Mouse (Mus musculus) limb, embryonic 11.5 days (tissue): ENCODE measurements around the gene Pde6h. TPM values are rescaled to one million over a fixed set of nuclear protein-coding genes. Genes with fewer than 3 reads are reported as not detected.

Experiments
- ATAC-seq: fragments of 200-750 bp; cut with Nextera tagmentation; 2 replicates; pipeline ENCODE4 v1.8.0; 2017; ENCODE audit warnings: low read depth; ENCODE audit not compliant: insufficient number of reproducible peaks, low FRiP score, low TSS enrichment
- DNase-seq: peaks from one replicate; pipeline ENCODE4 v3.0.0-alpha.2; 2015; ENCODE audit warnings: low spot score
- H3K27ac ChIP-seq: fragments of 300-500 bp; sonication (generic); replicated peaks from 2 replicates; pipeline ENCODE4 v1.5.1; 2014; ENCODE audit warnings: low read depth, mild to moderate bottlenecking, low read length
- H3K27me3 ChIP-seq: fragments of 300-500 bp; sonication (generic); 2 replicates; pipeline ENCODE4 v1.6.1; 2014; ENCODE audit warnings: mild to moderate bottlenecking, low read length, mixed read lengths; ENCODE audit not compliant: control insufficient read depth, insufficient read depth
- H3K36me3 ChIP-seq: fragments of 300-500 bp; sonication (generic); 2 replicates; pipeline ENCODE4 v1.6.1; 2014; ENCODE audit warnings: mild to moderate bottlenecking, low read length, moderate library complexity, mixed read lengths; ENCODE audit not compliant: control insufficient read depth, insufficient read depth
- H3K4me1 ChIP-seq: fragments of 300-500 bp; sonication (generic); 2 replicates; pipeline ENCODE4 v1.6.1; 2014; ENCODE audit warnings: low read length, mixed read lengths; ENCODE audit not compliant: control insufficient read depth, insufficient read depth
- H3K4me2 ChIP-seq: fragments of 300-500 bp; sonication (generic); 2 replicates; pipeline ENCODE4 v1.6.1; 2014; ENCODE audit warnings: low read depth, mild to moderate bottlenecking, moderate library complexity; ENCODE audit not compliant: severe bottlenecking
- H3K4me3 ChIP-seq: fragments of 300-500 bp; sonication (generic); 2 replicates; pipeline ENCODE4 v1.5.1; 2014; ENCODE audit warnings: low read depth, low read length
- H3K9ac ChIP-seq: fragments of 300-500 bp; sonication (generic); 2 replicates; pipeline ENCODE4 v1.6.1; 2014; ENCODE audit warnings: mild to moderate bottlenecking, low read length
- H3K9me3 ChIP-seq: fragments of 300-500 bp; sonication (generic); 2 replicates; pipeline ENCODE4 v1.6.1; 2016; ENCODE audit warnings: low read length; ENCODE audit not compliant: control insufficient read depth
- WGBS: fragments of 180-500 bp; shearing (Covaris S2); extraction: QIAGEN DNeasy Blood & Tissue Kit; methylation state at CpG from one replicate; pipeline ENCODE4 v1.1.7; 2014; 5-methylcytosine and 5-hydroxymethylcytosine counted together
- polyA plus RNA-seq: library from polyadenylated mRNA; unstranded; fragments of >200 nt; fragmentation: Nextera tagmentation; extraction: Ambion mirVana; gene quantifications from 2 replicates; pipeline ENCODE4 v1.2.1, GENCODE M21; 2014

Pde6h gene
- polyA plus RNA-seq, 1 experiment from 2014 or later = not detected

DNA sequence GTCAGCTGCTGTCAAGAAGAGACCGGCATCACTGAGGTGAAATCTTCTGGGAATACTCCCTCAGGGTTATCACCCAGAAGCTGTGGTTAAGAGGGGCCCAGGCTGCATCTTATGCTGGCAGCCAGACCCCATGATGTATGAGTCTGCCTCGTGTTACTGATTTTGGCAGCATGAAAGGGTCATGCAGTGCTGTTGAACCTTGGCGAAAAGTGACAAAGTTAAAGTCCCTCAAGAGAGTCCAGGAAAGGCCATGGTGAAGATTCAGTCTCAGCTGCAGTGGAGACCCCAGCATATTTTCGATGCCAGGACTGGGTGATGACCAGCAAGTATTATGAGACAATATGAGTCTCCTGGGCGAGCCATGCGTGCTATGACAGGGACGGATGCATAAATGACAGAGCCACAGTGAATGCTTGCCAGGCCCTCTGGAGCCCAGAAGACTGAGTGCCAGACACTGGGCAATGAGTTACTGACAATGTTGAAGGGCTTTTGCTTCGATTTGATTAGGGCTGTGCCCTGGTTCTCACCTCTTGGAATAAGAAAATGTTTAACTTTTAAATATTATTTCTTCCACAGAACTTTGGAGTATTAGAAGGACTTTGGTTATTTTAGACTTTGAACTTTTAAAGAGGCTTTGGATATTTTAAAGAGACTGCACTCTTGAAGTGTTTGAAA lies 7.8 kb upstream of the Pde6h start:
- Histone ChIP-seq H3K4me1 (peaks cover 6% of the 10 kb centered on the region), H3K36me3 (no peaks in the 10 kb centered on the region), H3K27ac (no peak overlapping the region), H3K4me2 (no peak overlapping the region), H3K9me3 (no peaks in the 10 kb centered on the region), H3K4me3 (no peak overlapping the region), H3K9ac (no peak overlapping the region), H3K27me3 (no peaks in the 10 kb centered on the region)
- ATAC-seq = no peak
- WGBS = 87% methylated on average over 8 of the region's 8 CpGs
- DNase-seq = no peak

DNA sequence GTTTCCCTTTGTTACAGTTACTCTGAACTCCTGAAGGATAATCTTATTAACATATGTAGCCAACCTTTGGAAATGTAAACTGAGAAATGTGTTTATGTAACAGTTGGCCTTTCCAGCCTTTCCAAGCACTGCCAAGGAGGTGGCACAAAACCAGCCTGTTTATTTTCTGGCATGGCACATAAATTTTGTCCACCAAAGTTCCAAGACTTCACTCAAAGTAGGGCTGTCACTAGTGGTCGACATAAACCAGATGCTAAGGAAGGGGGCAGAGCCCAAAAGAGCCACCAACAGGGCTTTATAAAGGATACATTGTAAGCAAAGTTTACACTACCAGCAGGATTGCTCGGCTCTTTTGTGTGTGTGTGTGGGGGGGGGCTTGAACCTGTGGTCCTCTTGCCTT lies 5.7 kb upstream of the Pde6h start:
- ATAC-seq (peak; percentile 67), DNase-seq (peak; percentile 41)
- Histone ChIP-seq H3K36me3 (no peaks in the 10 kb centered on the region), H3K9ac (no peak overlapping the region), H3K4me1 (peaks cover 6% of the 10 kb centered on the region), H3K4me2 (no peak overlapping the region), H3K4me3 (no peak overlapping the region), H3K27me3 (no peaks in the 10 kb centered on the region), H3K27ac (no peak overlapping the region), H3K9me3 (no peaks in the 10 kb centered on the region)
- WGBS = 0% methylated on average over 2 of the region's 2 CpGs

DNA sequence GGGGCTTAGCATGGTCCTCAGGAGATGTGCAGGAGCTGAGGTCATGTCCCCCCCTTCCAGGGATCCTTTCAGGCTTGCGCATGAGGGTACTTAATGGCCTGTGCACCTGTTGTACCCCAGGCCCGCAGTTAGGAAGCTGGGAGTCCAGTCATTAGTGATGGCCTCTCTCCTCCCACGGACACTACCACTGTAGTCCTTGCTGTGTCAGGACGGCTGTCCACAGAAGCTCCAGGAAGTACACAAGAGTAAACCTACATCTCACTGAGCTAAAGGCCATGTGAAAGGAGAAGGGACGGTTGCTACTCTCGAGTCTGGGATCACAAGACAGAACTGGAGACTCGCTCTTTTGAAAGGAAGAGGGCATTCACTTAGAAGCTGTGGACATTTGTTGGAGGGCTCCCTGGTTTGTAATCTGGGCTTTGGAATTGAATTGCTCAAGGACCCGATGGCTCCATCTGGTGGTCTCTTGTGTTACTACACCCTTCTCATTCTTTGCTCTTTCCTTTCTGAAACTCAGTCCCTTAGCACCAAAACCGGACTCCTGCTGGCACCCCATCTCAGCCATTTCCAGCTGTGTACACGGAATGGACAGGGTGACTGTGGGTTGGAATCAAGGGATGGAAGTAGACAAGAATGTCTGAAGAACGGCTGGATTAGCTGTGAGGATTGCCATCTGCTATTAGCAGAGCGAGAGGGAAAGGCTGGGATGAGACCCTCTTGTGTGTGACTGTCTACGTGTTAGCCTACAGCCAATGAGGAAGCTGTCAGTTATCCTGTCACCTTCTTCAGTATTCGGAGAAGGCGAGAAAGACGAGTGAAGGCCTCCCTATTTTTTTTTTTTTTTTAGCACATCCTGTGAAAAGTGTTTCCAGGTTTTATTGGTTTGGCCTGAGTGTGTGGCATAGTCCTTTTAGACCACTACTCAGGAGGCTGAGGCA lies 3.0 kb upstream of the Pde6h start:
- H3K27me3 ChIP-seq = no peaks in the 10 kb centered on the region
- peak; percentile 14; the same call in 1 of the 2 replicates for ATAC-seq
- DNase-seq = peak; percentile 82
- 45% methylated on average over 16 of the region's 16 CpGs for whole genome bisulfite sequencing
- H3K4me1 ChIP-seq = no peaks in the 10 kb centered on the region
- no peak overlapping the region for H3K27ac ChIP-seq
- no peak overlapping the region for H3K4me3 ChIP-seq
- H3K9me3 ChIP-seq = no peaks in the 10 kb centered on the region
- H3K36me3 ChIP-seq = no peaks in the 10 kb centered on the region
- H3K4me2 ChIP-seq = no peak overlapping the region
- no peak overlapping the region for H3K9ac ChIP-seq

DNA sequence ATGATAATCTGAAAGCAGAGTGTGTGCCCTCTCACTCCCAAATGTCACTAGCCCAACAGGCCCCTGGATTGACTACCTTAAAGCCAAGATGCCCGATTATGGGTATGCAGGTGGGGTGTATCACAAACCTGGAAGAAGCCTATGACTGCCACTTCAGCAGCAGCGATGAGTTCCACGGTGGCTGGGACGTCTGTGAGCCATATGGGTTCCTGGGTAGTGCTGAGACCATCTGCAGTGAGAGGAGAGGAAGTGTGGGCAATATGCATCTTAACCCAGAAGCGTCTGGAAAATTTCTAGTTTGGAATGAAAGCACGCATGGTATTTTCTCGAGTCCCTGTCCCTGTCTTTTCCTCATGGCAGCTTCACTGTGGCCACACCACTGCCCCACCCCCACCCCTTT lies 2.0 kb upstream of the Pde6h start:
- no peaks in the 10 kb centered on the region for H3K4me1 ChIP-seq
- H3K9me3 ChIP-seq = no peaks in the 10 kb centered on the region
- DNase-seq (no peak), ATAC-seq (no peak)
- no peak overlapping the region for H3K9ac ChIP-seq
- H3K4me3 ChIP-seq = no peak overlapping the region
- H3K27me3 ChIP-seq = no peaks in the 10 kb centered on the region
- no peak overlapping the region for H3K4me2 ChIP-seq
- 67% methylated on average over 7 of the region's 7 CpGs for WGBS
- no peak overlapping the region for H3K27ac ChIP-seq
- H3K36me3 ChIP-seq = no peaks in the 10 kb centered on the region

DNA sequence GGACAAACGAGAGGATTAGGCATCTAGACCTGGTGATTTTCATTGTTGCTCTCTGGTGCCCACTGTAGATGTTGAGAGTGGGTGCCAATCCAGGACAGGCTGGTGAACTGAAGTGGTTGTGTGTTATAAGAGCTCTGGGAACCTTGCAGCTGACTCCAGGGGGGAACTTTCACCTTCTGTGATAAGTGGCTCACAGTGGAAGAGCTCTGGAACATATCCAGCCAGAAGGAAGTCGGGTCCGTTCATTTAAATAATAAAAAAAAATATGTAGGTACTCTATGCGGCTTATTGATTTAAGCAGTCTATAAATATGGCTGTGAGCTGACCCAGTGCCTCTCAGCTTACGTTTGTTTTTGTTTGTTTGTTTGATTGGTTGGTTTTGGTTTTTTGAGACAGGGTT lies 1.6 kb upstream of the Pde6h start, which contains the start of gene Erp27:
Erp27 (minus strand) TSS at position 101 of the 400 bp plus-strand sequence.
- H3K9ac ChIP-seq = no peak within 1 kb of the TSS
- H3K9me3 ChIP-seq = no peaks in the 10 kb centered on the region
- H3K27ac ChIP-seq = no peak within 1 kb of the TSS
- DNase-seq = no peak
- ATAC-seq = no peak
- 86% methylated on average over 5 of the region's 5 CpGs for WGBS
- no peaks in the 10 kb centered on the region for H3K36me3 ChIP-seq
- H3K27me3 ChIP-seq = no peaks in the 10 kb centered on the region
- no peaks in the 10 kb centered on the region for H3K4me1 ChIP-seq
- H3K4me3 ChIP-seq = no peak within 1 kb of the TSS
- H3K4me2 ChIP-seq = no peak within 1 kb of the TSS

DNA sequence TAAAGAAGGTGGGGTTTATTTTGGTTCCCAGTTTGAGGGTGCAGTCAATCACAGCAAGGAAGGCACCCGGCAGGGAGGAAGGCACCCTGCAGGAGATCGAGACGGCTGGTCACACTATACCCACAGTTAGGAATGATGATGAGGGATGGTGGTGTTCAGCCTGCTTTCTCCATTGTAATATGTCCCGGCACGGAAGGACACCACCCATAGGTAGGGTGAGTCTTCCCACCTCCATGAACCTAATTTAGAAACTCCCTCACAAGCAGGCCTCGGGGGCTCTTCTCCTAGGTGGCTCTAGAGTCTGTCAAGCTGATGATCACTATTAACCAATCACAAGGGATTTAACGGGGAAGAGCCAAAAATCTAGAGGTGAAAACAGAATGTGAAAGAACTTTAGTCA lies 761 bp upstream of the Pde6h start:
- H3K9ac ChIP-seq = no peak overlapping the region
- no peak overlapping the region for H3K4me3 ChIP-seq
- ATAC-seq (no peak), DNase-seq (no peak)
- no peak overlapping the region for H3K27ac ChIP-seq
- no peak overlapping the region for H3K4me2 ChIP-seq
- no peaks in the 10 kb centered on the region for H3K27me3 ChIP-seq
- no peaks in the 10 kb centered on the region for H3K9me3 ChIP-seq
- no peaks in the 10 kb centered on the region for H3K36me3 ChIP-seq
- 91% methylated on average over 7 of the region's 7 CpGs for WGBS
- no peaks in the 10 kb centered on the region for H3K4me1 ChIP-seq

DNA sequence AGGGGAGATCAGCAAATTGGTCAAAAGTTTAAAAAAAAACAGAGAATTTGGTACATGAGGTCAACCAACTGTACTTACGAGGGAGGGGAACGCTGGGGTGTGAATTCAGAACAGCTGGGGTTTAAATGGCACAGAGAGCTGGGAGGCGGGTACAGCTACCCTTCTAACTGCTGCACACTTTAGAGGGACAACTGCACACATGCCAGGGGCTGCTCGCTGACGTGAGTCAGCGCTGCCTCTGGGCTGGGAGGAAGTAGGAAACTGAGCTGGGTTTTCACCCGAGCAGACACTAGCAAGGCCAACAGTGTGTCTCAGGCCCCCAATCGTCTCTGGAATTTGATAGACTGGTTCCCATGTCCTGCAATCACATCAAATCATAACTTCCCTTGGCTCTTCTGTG lies 1.4 kb downstream of the Pde6h start:
- no peaks in the 10 kb centered on the region for H3K4me1 ChIP-seq
- no peaks in the 10 kb centered on the region for H3K9me3 ChIP-seq
- no peak overlapping the region for H3K4me3 ChIP-seq
- H3K27ac ChIP-seq = no peak overlapping the region
- no peaks in the 10 kb centered on the region for H3K36me3 ChIP-seq
- no peak for ATAC-seq
- WGBS = 60% methylated on average over 8 of the region's 8 CpGs
- no peak overlapping the region for H3K4me2 ChIP-seq
- no peak overlapping the region for H3K9ac ChIP-seq
- no peaks in the 10 kb centered on the region for H3K27me3 ChIP-seq
- no peak for DNase-seq

DNA sequence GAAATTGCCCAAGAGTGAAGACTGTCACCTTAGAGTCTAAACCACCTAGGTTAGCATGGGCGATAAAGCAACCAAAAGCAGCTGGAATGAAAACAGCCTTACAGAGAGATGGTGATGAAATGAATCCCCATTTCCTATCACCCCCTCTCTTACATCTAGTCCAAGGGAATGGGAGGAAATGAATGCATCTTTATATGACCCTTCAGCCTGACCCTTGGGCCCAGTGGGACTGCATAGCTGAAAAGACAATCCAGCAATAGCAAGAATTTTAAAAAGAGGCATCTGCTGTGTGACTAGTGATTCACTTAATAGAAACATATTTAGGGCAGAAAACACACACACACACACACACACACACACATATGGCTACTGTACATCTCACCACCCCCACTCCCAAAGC lies 4.0 kb downstream of the Pde6h start:
- WGBS = 89% methylated on average over 1 of the region's 1 CpGs
- H3K4me1 ChIP-seq = no peaks in the 10 kb centered on the region

More for the DNA sequence above, 4.0 kb downstream of the Pde6h start:
- ATAC-seq (no peak), DNase-seq (no peak)
- no peak overlapping the region for H3K4me3 ChIP-seq
- no peaks in the 10 kb centered on the region for H3K36me3 ChIP-seq
- no peak overlapping the region for H3K27ac ChIP-seq
- H3K27me3 ChIP-seq = no peaks in the 10 kb centered on the region
- H3K4me2 ChIP-seq = no peak overlapping the region
- no peaks in the 10 kb centered on the region for H3K9me3 ChIP-seq
- no peak overlapping the region for H3K9ac ChIP-seq
